Mouse (Mus musculus): ENCODE measurements around the gene Cisd3.
"Not testable (repeated sequence)": the region's sequence is repeated elsewhere in the genome, so short reads cannot be mapped to it uniquely, and the experiment has no call there.

Cisd3 gene

GRCm38 (mm10) chr11:97714356-97714755 is 28.7 kb downstream of the Cisd3 start:
- no peak for DNase-seq

- DNase-seq, result no peak
These were observed 29.4 kb downstream of the Cisd3 start for GRCm38 (mm10) chr11:97714784-97715760.

- DNase-seq, result no peak
These were observed 30.4 kb downstream of the Cisd3 start for GRCm38 (mm10) chr11:97716021-97716420.

- no peak for DNase-seq
These were observed 32.0 kb downstream of the Cisd3 start for GRCm38 (mm10) chr11:97717369-97718280.

- DNase-seq, result no peak
These were observed 32.7 kb downstream of the Cisd3 start for GRCm38 (mm10) chr11:97718281-97718860.

- DNase-seq, result no peak
These were observed 33.4 kb downstream of the Cisd3 start for GRCm38 (mm10) chr11:97719041-97719440.

- no peak for DNase-seq
These were observed 35.7 kb downstream of the Cisd3 start for GRCm38 (mm10) chr11:97721338-97721737.

- DNase-seq, result no peak
These were observed 38.1 kb downstream of the Cisd3 start for GRCm38 (mm10) chr11:97723709-97724108.

GRCm38 (mm10) chr11:97728311-97728710 is 42.7 kb downstream of the Cisd3 start:
- no peak for DNase-seq

- no peak for DNase-seq
These were observed 43.1 kb downstream of the Cisd3 start for GRCm38 (mm10) chr11:97728730-97729129.

- DNase-seq, result no peak
These were observed 48.1 kb downstream of the Cisd3 start for GRCm38 (mm10) chr11:97733689-97734088.

GRCm38 (mm10) chr11:97734810-97735209 is 49.2 kb downstream of the Cisd3 start:
- not testable (repeated sequence) for DNase-seq

- DNase-seq, result no peak
These were observed 51.0 kb downstream of the Cisd3 start for GRCm38 (mm10) chr11:97736645-97737044.

- no peak for DNase-seq
These were observed 52.0 kb downstream of the Cisd3 start for GRCm38 (mm10) chr11:97737600-97737999.

All from cerebellum, adult 9-10 months (tissue).